Mouse (Mus musculus) cerebellum, adult 2 months (tissue): ENCODE measurements around the gene Tmem164.

Experiments used
- CTCF ChIP-seq: fragments of 200-500 bp; IDR thresholded peaks from 2 replicates; pipeline ENCODE4 v1.5.1; 2011; ENCODE audit warnings: low read depth, mild to moderate bottlenecking, control low read depth, low read length, moderate library complexity, borderline replicate concordance; ENCODE audit not compliant: insufficient read depth
- POLR2A ChIP-seq: fragments of 200-500 bp; IDR thresholded peaks from 2 replicates; pipeline ENCODE4 v1.6.1; 2011; ENCODE audit warnings: low read length, control low read depth, borderline replicate concordance; ENCODE audit not compliant: insufficient read depth

DNA sequence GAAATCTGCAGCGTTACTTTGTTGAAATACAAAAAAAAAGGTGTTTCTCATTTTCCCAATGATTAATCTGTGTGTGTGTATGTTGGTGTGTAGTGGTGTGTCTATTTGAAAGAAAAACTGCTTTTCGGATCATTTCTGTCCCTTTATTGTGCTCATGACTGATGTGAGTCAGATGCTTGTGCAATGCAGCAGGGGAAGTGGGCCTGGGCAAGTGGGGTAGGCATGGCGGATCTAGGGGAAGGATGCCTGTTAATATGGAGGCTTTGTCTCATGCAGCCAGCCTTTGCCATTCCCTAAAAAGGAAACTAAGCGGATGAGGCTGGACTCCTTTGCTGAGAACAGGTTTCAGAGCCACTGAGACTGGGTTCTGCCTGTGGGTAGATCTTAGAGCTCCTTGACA, 37.6 kb downstream of the Tmem164 start:
- TF ChIP-seq CTCF (no peak), POLR2A (no peak)
